Mouse (Mus musculus) megakaryocyte, embryonic 14.5 days (primary cell): Measurements from ENCODE around the gene 2900026A02Rik.

ENCODE experiments used
- FLI1 ChIP-seq: IDR thresholded peaks from 2 replicates; pipeline ENCODE4 v1.6.1; 2012; ENCODE audit warnings: low read length, inconsistent platforms, mixed read lengths
- GATA1 ChIP-seq: IDR thresholded peaks from 3 replicates; pipeline ENCODE4 v1.6.1; 2012; ENCODE audit warnings: mixed read lengths, low read length, inconsistent platforms, borderline replicate concordance

DNA sequence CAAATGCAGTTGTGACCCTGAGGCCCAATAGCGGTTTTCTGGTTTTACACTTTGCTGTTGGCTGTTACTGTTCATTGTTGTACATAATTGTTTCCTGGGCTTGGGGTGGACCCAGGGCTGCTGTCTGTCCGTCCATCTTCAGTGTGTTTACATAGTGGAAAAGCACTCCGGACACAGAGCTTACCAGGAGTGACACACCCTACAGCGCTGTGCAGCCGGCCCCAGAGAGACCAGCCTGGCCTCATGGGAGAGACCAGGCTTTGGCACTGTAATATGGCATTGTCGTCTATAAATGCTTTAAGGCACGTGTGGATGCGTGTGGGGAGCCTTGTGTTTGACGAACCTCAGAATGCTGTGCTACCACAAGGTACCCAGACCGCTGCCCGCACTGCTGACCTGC is 120.6 kb downstream of the 2900026A02Rik start:
- TF ChIP-seq FLI1 (no peak), GATA1 (no peak)
